Mouse (Mus musculus) left cerebral cortex, adult 2 months (tissue): Measurements from ENCODE around the gene Etfbkmt. TPM values are rescaled to one million over a fixed set of nuclear protein-coding genes. Genes with fewer than 3 reads are reported as not detected.
"Not testable (repeated sequence)": the region's sequence is repeated elsewhere in the genome, so short reads cannot be mapped to it uniquely, and the experiment has no call there.

ENCODE experiments used
- DNase-seq, 2 experiments: peaks; one replicate each; pipeline ENCODE4 v3.0.0; 2021 to 2022; ENCODE audit warnings: low spot score in 2 of 2, mixed read lengths in 1 of 2; ENCODE audit errors: extremely low spot score in 1 of 2
- H3K27ac ChIP-seq: fragments of 200-600 bp; 2 replicates; pipeline ENCODE4 v1.8.1; 2022
- H3K4me3 ChIP-seq: fragments of 200-600 bp; 2 replicates; pipeline ENCODE4 v1.8.1; 2022
- CTCF ChIP-seq: fragments of 200-600 bp; IDR thresholded peaks from 2 replicates; pipeline ENCODE4 v1.8.1; 2022; ENCODE audit warnings: antibody characterized with exemption, mild to moderate bottlenecking, moderate library complexity
- intact Hi-C: fragments of 180-260 bp; cut with DNase I; formaldehyde crosslinking; loops from one replicate; pipeline ENCODE4 v1.15.1; 2025
- total RNA-seq, 2 experiments: library from RNA; stranded (reverse); gene quantifications; 2 replicates each; pipeline ENCODE4 v1.2.3; 2021

Etfbkmt gene
- total RNA-seq, 2 experiments from 2014 or later: 2.2 to 2.6 TPM

- no peak overlapping the region for H3K4me3 ChIP-seq
- TF ChIP-seq CTCF: no peak
- no peak for DNase-seq
- H3K27ac ChIP-seq: no peak overlapping the region
- intact Hi-C loops: no loop called here
Measured at GRCm38 (mm10) chr6:149135631-149136030, 4.0 kb upstream of the Etfbkmt start.

GRCm38 (mm10) chr6:149137936-149138335, 1.7 kb upstream of the Etfbkmt start:
- H3K27ac ChIP-seq: no peak overlapping the region
- no peak for TF ChIP-seq CTCF
- no peak overlapping the region for H3K4me3 ChIP-seq
- intact Hi-C loops: no loop called here
- no peak for DNase-seq

GRCm38 (mm10) chr6:149139011-149139410, 638 bp upstream of the Etfbkmt start:
- intact Hi-C loops: no loop called here
- Histone ChIP-seq H3K27ac (no peak overlapping the region), H3K4me3 (no peak overlapping the region)
- no peak for TF ChIP-seq CTCF
- no peak for DNase-seq

- H3K27ac ChIP-seq: no peak overlapping the region; the same call in 1 of the 2 replicates
- TF ChIP-seq CTCF: no peak
- intact Hi-C loops: loop anchor here (5.0 kb wide), 1 partner anchor 231 kb away; no protein-coding TSS in a partner anchor
- DNase-seq: peak; percentile 71 to 76
- H3K4me3 ChIP-seq: peak overlapping the region; percentile 52
Measured at GRCm38 (mm10) chr6:149141393-149142173, 1.9 kb downstream of the Etfbkmt start.

- H3K27ac ChIP-seq: no peak overlapping the region
- no peak for DNase-seq
- intact Hi-C loops: no loop called here
- no peak overlapping the region for H3K4me3 ChIP-seq
- TF ChIP-seq CTCF: no peak
Measured at GRCm38 (mm10) chr6:149145143-149145542, 5.5 kb downstream of the Etfbkmt start.

GRCm38 (mm10) chr6:149148436-149149229, 9.0 kb downstream of the Etfbkmt start:
- no peak for TF ChIP-seq CTCF
- intact Hi-C loops: no loop called here
- DNase-seq: no peak
- H3K4me3 ChIP-seq: no peak overlapping the region
- H3K27ac ChIP-seq: no peak overlapping the region

- no peak for TF ChIP-seq CTCF
- DNase-seq: no peak
- H3K4me3 ChIP-seq: no peak overlapping the region
Measured at GRCm38 (mm10) chr6:149152119-149152518, 12.5 kb downstream of the Etfbkmt start.

GRCm38 (mm10) chr6:149153473-149154115, 13.9 kb downstream of the Etfbkmt start:
- intact Hi-C loops: no loop called here
- H3K4me3 ChIP-seq: no peak overlapping the region
- no peak; the same call in 1 of the 2 replicates for TF ChIP-seq CTCF
- no peak overlapping the region for H3K27ac ChIP-seq
- no peak for DNase-seq

More at GRCm38 (mm10) chr6:149152119-149152518, 12.5 kb downstream of the Etfbkmt start:
- H3K27ac ChIP-seq: no peak overlapping the region
- intact Hi-C loops: no loop called here

GRCm38 (mm10) chr6:149154116-149155030, 14.7 kb downstream of the Etfbkmt start:
- intact Hi-C loops: no loop called here
- Histone ChIP-seq H3K27ac (no peak overlapping the region), H3K4me3 (no peak overlapping the region)
- no peak for DNase-seq
- TF ChIP-seq CTCF: no peak

GRCm38 (mm10) chr6:149155031-149155841, 15.6 kb downstream of the Etfbkmt start:
- no peak for TF ChIP-seq CTCF
- Histone ChIP-seq H3K27ac (no peak overlapping the region), H3K4me3 (no peak overlapping the region)
- intact Hi-C loops: no loop called here
- no peak for DNase-seq

GRCm38 (mm10) chr6:149167038-149167437, 27.4 kb downstream of the Etfbkmt start:
- intact Hi-C loops, H3K4me3 ChIP-seq, H3K27ac ChIP-seq, DNase-seq: not testable (repeated sequence)
